Mouse (Mus musculus) kidney, postnatal 0 days (tissue): ENCODE results near the gene Wnk1. TPM values are rescaled to one million over a fixed set of nuclear protein-coding genes. Genes with fewer than 3 reads are reported as not detected.

ENCODE experiments used
- ATAC-seq: fragments of 200-750 bp; cut with Nextera tagmentation; replicated peaks from 2 replicates; pipeline ENCODE4 v1.8.0; 2017; ENCODE audit warnings: low read depth, moderate number of reproducible peaks, moderate TSS enrichment, moderate library complexity; ENCODE audit not compliant: low FRiP score
- DNase-seq: peaks from one replicate; pipeline ENCODE4 v3.0.0-alpha.2; 2016; ENCODE audit warnings: low spot score
- H3K27ac ChIP-seq: fragments of 300-500 bp; sonication (generic); 2 replicates; pipeline ENCODE4 v1.5.1; 2014; ENCODE audit warnings: mild to moderate bottlenecking
- H3K27me3 ChIP-seq: fragments of 300-500 bp; sonication (generic); 2 replicates; pipeline ENCODE4 v1.6.1; 2014; ENCODE audit warnings: low read length, mixed read lengths; ENCODE audit not compliant: insufficient read depth
- H3K36me3 ChIP-seq: fragments of 300-500 bp; sonication (generic); 2 replicates; pipeline ENCODE4 v1.6.1; 2014; ENCODE audit warnings: low read length, mixed read lengths; ENCODE audit not compliant: insufficient read depth
- H3K4me1 ChIP-seq: fragments of 300-500 bp; sonication (generic); replicated peaks from 2 replicates; pipeline ENCODE4 v1.6.1; 2014; ENCODE audit warnings: antibody characterized with exemption, low read length, mixed read lengths; ENCODE audit not compliant: insufficient read depth
- H3K4me2 ChIP-seq: fragments of 300-500 bp; sonication (generic); 2 replicates; pipeline ENCODE4 v1.6.1; 2014; ENCODE audit warnings: mild to moderate bottlenecking, low read length, moderate library complexity, mixed read lengths
- H3K4me3 ChIP-seq: fragments of 300-500 bp; sonication (generic); replicated peaks from 2 replicates; pipeline ENCODE4 v1.5.1; 2014; ENCODE audit warnings: low read depth, low read length
- H3K9ac ChIP-seq: fragments of 300-500 bp; sonication (generic); 2 replicates; pipeline ENCODE4 v1.6.1; 2014; ENCODE audit warnings: low read depth, low read length
- H3K9me3 ChIP-seq: fragments of 300-500 bp; sonication (generic); replicated peaks from 2 replicates; pipeline ENCODE4 v1.6.1; 2016; ENCODE audit warnings: low read length, inconsistent platforms, mixed read lengths
- CTCF ChIP-seq: IDR thresholded peaks from 2 replicates; pipeline ENCODE4 v1.5.1; 2016; ENCODE audit warnings: antibody characterized with exemption, low read depth, mild to moderate bottlenecking, moderate library complexity
- WGBS: fragments of 180-500 bp; shearing (Covaris S2); extraction: QIAGEN DNeasy Blood & Tissue Kit; methylation state at CpG from one replicate; pipeline ENCODE4 v1.1.7; 2014; 5-methylcytosine and 5-hydroxymethylcytosine counted together
- polyA plus RNA-seq: library from polyadenylated mRNA; unstranded; fragments of >200 nt; fragmentation: Nextera tagmentation; extraction: Ambion mirVana; gene quantifications from 2 replicates; pipeline ENCODE4 v1.2.1, GENCODE M21; 2015

The Wnk1 gene
- polyA plus RNA-seq, 1 experiment from 2014 or later: 171 TPM

GRCm38 (mm10) chr6:120082251-120082950 is 43.9 kb upstream of the Wnk1 start:
- DNase-seq (no peak), ATAC-seq (no peak)
- H3K27ac ChIP-seq: no peak overlapping the region
- no peak overlapping the region for H3K9ac ChIP-seq
- WGBS: 86% methylated on average over 6 of the region's 6 CpGs
- no peaks in the 10 kb centered on the region for H3K4me1 ChIP-seq
- H3K4me3 ChIP-seq: no peak overlapping the region
- H3K4me2 ChIP-seq: no peak overlapping the region
- no peak for TF ChIP-seq CTCF
- no peaks in the 10 kb centered on the region for H3K36me3 ChIP-seq
- no peaks in the 10 kb centered on the region for H3K9me3 ChIP-seq
- no peaks in the 10 kb centered on the region for H3K27me3 ChIP-seq

DNA sequence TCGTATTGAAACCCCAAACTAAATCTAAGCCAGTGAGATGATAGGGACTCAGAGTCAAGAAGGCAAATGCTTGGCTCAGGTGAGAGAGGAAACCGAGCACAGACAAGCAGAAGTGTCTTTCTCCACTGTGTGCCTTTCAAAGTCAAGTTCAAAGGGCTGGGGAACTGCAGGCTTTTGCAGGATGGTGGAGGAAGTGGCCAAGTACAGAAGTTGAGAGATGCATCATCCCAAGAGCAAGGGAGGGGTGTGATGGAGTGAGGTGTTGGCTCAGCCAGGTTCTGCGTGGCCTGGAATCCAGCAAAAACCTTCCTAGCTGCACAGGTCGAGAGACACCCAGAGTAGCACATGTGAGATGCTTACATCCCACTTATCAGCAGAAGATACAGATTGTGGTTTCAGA is 43.0 kb upstream of the Wnk1 start:
- no peaks in the 10 kb centered on the region for H3K9me3 ChIP-seq
- no peak for ATAC-seq
- 79% methylated on average over 4 of the region's 4 CpGs for WGBS
- H3K4me1 ChIP-seq: no peaks in the 10 kb centered on the region
- H3K36me3 ChIP-seq: no peaks in the 10 kb centered on the region
- no peak overlapping the region for H3K27ac ChIP-seq
- no peak for DNase-seq
- no peak overlapping the region for H3K4me3 ChIP-seq
- no peak for TF ChIP-seq CTCF
- H3K4me2 ChIP-seq: no peak overlapping the region
- no peaks in the 10 kb centered on the region for H3K27me3 ChIP-seq
- no peak overlapping the region for H3K9ac ChIP-seq

DNA sequence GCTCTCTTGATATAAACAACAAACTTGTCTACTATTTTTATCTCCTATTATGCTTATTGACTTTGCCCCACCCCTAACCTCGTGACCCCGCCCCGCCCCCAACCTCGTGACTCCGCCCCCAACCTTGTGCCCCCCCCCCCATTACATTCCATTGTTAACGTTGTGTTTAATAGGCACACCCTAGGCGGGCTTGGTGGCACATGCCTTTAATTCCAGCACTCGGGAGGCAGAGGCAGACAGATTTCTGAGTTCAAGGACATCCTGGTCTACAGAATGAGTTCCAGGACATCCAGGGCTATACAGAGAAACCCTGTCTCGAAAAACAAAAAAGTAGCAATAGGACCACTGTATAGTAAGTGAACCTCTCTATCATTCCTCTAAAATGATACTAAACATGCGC is 41.1 kb upstream of the Wnk1 start:
- H3K27me3 ChIP-seq: no peaks in the 10 kb centered on the region
- ATAC-seq (no peak), DNase-seq (no peak)
- H3K36me3 ChIP-seq: no peaks in the 10 kb centered on the region
- no peak overlapping the region for H3K4me2 ChIP-seq
- H3K9me3 ChIP-seq: no peaks in the 10 kb centered on the region
- 80% methylated on average over 10 of the region's 10 CpGs for WGBS
- H3K9ac ChIP-seq: no peak overlapping the region
- no peak overlapping the region for H3K27ac ChIP-seq
- H3K4me1 ChIP-seq: no peaks in the 10 kb centered on the region
- no peak overlapping the region for H3K4me3 ChIP-seq
- TF ChIP-seq CTCF: no peak

GRCm38 (mm10) chr6:120076619-120077450 is 38.4 kb upstream of the Wnk1 start:
- TF ChIP-seq CTCF: no peak
- Histone ChIP-seq H3K9ac (no peak overlapping the region), H3K36me3 (no peaks in the 10 kb centered on the region), H3K9me3 (no peaks in the 10 kb centered on the region), H3K27me3 (no peaks in the 10 kb centered on the region), H3K4me1 (no peaks in the 10 kb centered on the region), H3K4me3 (no peak overlapping the region), H3K4me2 (no peak overlapping the region), H3K27ac (no peak overlapping the region)
- 78% methylated on average over 6 of the region's 6 CpGs for WGBS
- ATAC-seq (no peak), DNase-seq (no peak)

DNA sequence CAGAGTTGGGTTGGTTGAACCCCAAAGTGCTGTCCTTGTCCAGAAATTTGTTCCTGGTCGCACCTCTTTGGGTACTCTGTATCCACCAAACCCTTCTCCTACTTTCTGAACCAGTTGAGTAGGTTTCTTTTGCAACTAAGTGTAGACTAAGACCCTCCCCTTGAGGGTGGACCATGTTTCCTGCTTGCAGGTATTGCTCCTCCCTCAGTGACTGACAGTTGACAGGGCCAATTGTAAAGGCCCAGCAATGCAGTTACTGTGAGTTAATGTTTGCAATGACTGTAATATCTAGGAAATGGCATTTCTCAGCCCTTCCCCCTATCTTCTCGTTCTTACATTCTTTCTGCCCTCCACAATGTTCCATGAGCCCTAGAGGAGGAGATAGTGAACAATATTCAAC is 34.2 kb upstream of the Wnk1 start:
- WGBS: 81% methylated on average over 2 of the region's 2 CpGs
- H3K36me3 ChIP-seq: no peaks in the 10 kb centered on the region
- H3K9ac ChIP-seq: no peak overlapping the region
- H3K27me3 ChIP-seq: no peaks in the 10 kb centered on the region
- H3K9me3 ChIP-seq: no peaks in the 10 kb centered on the region
- no peaks in the 10 kb centered on the region for H3K4me1 ChIP-seq
- no peak for DNase-seq
- no peak overlapping the region for H3K4me2 ChIP-seq
- H3K27ac ChIP-seq: no peak overlapping the region
- H3K4me3 ChIP-seq: no peak overlapping the region
- no peak for ATAC-seq
- no peak for TF ChIP-seq CTCF

GRCm38 (mm10) chr6:120069546-120069945 is 31.1 kb upstream of the Wnk1 start:
- ATAC-seq: no peak
- 87% methylated on average over 3 of the region's 3 CpGs for WGBS
- H3K27ac ChIP-seq: no peak overlapping the region

More at GRCm38 (mm10) chr6:120069546-120069945, 31.1 kb upstream of the Wnk1 start:
- no peak overlapping the region for H3K4me3 ChIP-seq
- no peaks in the 10 kb centered on the region for H3K27me3 ChIP-seq
- no peak for TF ChIP-seq CTCF
- H3K4me2 ChIP-seq: no peak overlapping the region
- no peaks in the 10 kb centered on the region for H3K4me1 ChIP-seq
- H3K9me3 ChIP-seq: no peaks in the 10 kb centered on the region
- no peak overlapping the region for H3K9ac ChIP-seq
- H3K36me3 ChIP-seq: no peaks in the 10 kb centered on the region
- no peak for DNase-seq
